Comparison of ENCODE assay signal across 8 mouse cellular contexts in genomic region chr11:117238169-117238568, GRCm38 (mm10). TPM values are rescaled to one million over a fixed set of nuclear protein-coding genes. Genes with fewer than 3 reads are reported as not detected.
DNase-seq lines count a peak whose midpoint lies in the region; ATAC-seq and TF ChIP-seq lines count a peak whose summit lies in the region.

No protein-coding gene starts in this region.

- H3K9me3 ChIP-seq in embryonic facial prominence, embryonic 13.5 days: no peaks in the 10 kb centered on the region
- no peaks in the 10 kb centered on the region for H3K9me3 ChIP-seq in kidney, embryonic 15.5 days (replicated peaks)
- H3K9me3 ChIP-seq in limb, embryonic 14.5 days (ENCODE audit: control insufficient read depth, low read length): no peaks in the 10 kb centered on the region
- no peaks in the 10 kb centered on the region for H3K9me3 ChIP-seq in stomach, embryonic 14.5 days (ENCODE audit: control insufficient read depth, low read depth, low read length)

- no peak overlapping the region for H3K4me3 ChIP-seq in embryonic facial prominence, embryonic 13.5 days
- no peak overlapping the region for H3K4me3 ChIP-seq in kidney, embryonic 15.5 days (replicated peaks)
- H3K4me3 ChIP-seq in limb, embryonic 14.5 days (replicated peaks; ENCODE audit: low read length): no peak overlapping the region
- no peak overlapping the region for H3K4me3 ChIP-seq in stomach, embryonic 14.5 days (ENCODE audit: low read depth, low read length)

- no peak overlapping the region for H3K27ac ChIP-seq in embryonic facial prominence, embryonic 13.5 days
- no peak overlapping the region for H3K27ac ChIP-seq in kidney, embryonic 15.5 days
- H3K27ac ChIP-seq in limb, embryonic 14.5 days (replicated peaks; ENCODE audit: low read depth, low read length): no peak overlapping the region
- H3K27ac ChIP-seq in stomach, embryonic 14.5 days (ENCODE audit: low read length): no peak overlapping the region

- H3K27me3 ChIP-seq in embryonic facial prominence, embryonic 13.5 days: no peaks in the 10 kb centered on the region
- H3K27me3 ChIP-seq in kidney, embryonic 15.5 days: 0 out of 2 replicates have a peak, but pooled peaks cover 5% of the 10 kb centered on the region
- no peaks in the 10 kb centered on the region; the same call in 1 of the 2 replicates for H3K27me3 ChIP-seq in limb, embryonic 14.5 days (ENCODE audit: control insufficient read depth, insufficient read depth, low read length)
- no peaks in the 10 kb centered on the region for H3K27me3 ChIP-seq in stomach, embryonic 14.5 days (ENCODE audit: control insufficient read depth, insufficient read depth, low read length)

- no peak for TF ChIP-seq POLR2A in limb, embryonic 14.5 days (IDR thresholded peaks at IDR 0.05; ENCODE audit: borderline replicate concordance, extremely low read depth, insufficient read depth, insufficient read length)

- WGBS in embryonic facial prominence, embryonic 13.5 days: under 1% methylated on average over 4 of the region's 4 CpGs
- WGBS in kidney, embryonic 15.5 days: 0% methylated on average over 4 of the region's 4 CpGs
- WGBS in limb, embryonic 14.5 days: 0% methylated on average over 4 of the region's 4 CpGs
- WGBS in stomach, embryonic 14.5 days: 5% methylated on average over 4 of the region's 4 CpGs

- peak; percentile 79 for DNase-seq in A20 (ENCODE audit: low read depth, low spot score)
- peak; percentile 78 to 91 for DNase-seq in adrenal gland, postnatal 4 days (ENCODE audit: low spot score in 2 of 2)
- peak; percentile 75 to 91 for DNase-seq in heart, adult 9 months (ENCODE audit: low spot score in 2 of 2)
- peak; percentile 90 for DNase-seq in limb, embryonic 14.5 days (ENCODE audit: low spot score)
- DNase-seq in natural killer cell, adult 2 months (ENCODE audit: low spot score in 2 of 2): peak; percentile 84 to 90

- no peak overlapping the region for H3K9ac ChIP-seq in embryonic facial prominence, embryonic 13.5 days
- no peak overlapping the region for H3K9ac ChIP-seq in kidney, embryonic 15.5 days
- no peak overlapping the region for H3K9ac ChIP-seq in limb, embryonic 14.5 days (ENCODE audit: low read depth, low read length, severe bottlenecking)
- no peak overlapping the region for H3K9ac ChIP-seq in stomach, embryonic 14.5 days (replicated peaks; ENCODE audit: low read depth, low read length)

- peaks cover 66% of the 10 kb centered on the region for H3K4me1 ChIP-seq in embryonic facial prominence, embryonic 13.5 days
- peaks cover 49% of the 10 kb centered on the region for H3K4me1 ChIP-seq in kidney, embryonic 15.5 days
- peaks cover 33% of the 10 kb centered on the region for H3K4me1 ChIP-seq in limb, embryonic 14.5 days (ENCODE audit: control insufficient read depth, insufficient read depth, low read length)
- peaks cover 24% of the 10 kb centered on the region for H3K4me1 ChIP-seq in stomach, embryonic 14.5 days (ENCODE audit: control insufficient read depth, insufficient read depth, low read length)

- H3K36me3 ChIP-seq in embryonic facial prominence, embryonic 13.5 days: no peaks in the 10 kb centered on the region
- H3K36me3 ChIP-seq in kidney, embryonic 15.5 days: no peaks in the 10 kb centered on the region
- H3K36me3 ChIP-seq in limb, embryonic 14.5 days (ENCODE audit: control insufficient read depth, insufficient read depth, low read length): peaks cover 7% of the 10 kb centered on the region
- H3K36me3 ChIP-seq in stomach, embryonic 14.5 days (ENCODE audit: control insufficient read depth, insufficient read depth, low read length): no peaks in the 10 kb centered on the region; the same call in 1 of the 2 replicates

- peak; percentile 54; the same call in 1 of the 2 replicates for ATAC-seq in embryonic facial prominence, embryonic 13.5 days (ENCODE audit: insufficient number of reproducible peaks, insufficient read depth, low FRiP score, low TSS enrichment, low read depth)
- peak; percentile 40; the same call in 1 of the 2 replicates for ATAC-seq in kidney, embryonic 15.5 days (replicated peaks; ENCODE audit: low FRiP score)
- peak; percentile 59; the same call in 1 of the 2 replicates for ATAC-seq in limb, embryonic 14.5 days (ENCODE audit: low FRiP score, low read depth)
- peak; percentile 34 for ATAC-seq in stomach, embryonic 14.5 days (ENCODE audit: insufficient number of reproducible peaks, insufficient read depth, low FRiP score, low read depth)

- 0 out of 2 replicates have a peak overlapping the region, but pooled peaks have one; percentile 31 for H3K4me2 ChIP-seq in embryonic facial prominence, embryonic 13.5 days
- H3K4me2 ChIP-seq in kidney, embryonic 15.5 days: no peak overlapping the region
- H3K4me2 ChIP-seq in limb, embryonic 14.5 days (replicated peaks; ENCODE audit: low read depth, low read length, severe bottlenecking): no peak overlapping the region
- no peak overlapping the region for H3K4me2 ChIP-seq in stomach, embryonic 14.5 days (replicated peaks; ENCODE audit: low read depth, low read length)

RNA-seq across cellular contexts. Expression of gene Sept9, which starts 38.7 kb away (rescaled TPM):
- 100 to 1,000 TPM; 158 to 171 TPM for total RNA-seq in adrenal gland, postnatal 4 days (2021)
- polyA plus RNA-seq in embryonic facial prominence, embryonic 13.5 days (2015; fragmentation: Nextera tagmentation; extraction: Ambion mirVana): 186 and 202 TPM in 2 replicates
- polyA plus RNA-seq in kidney, embryonic 15.5 days (2015; fragmentation: Nextera tagmentation; extraction: Ambion mirVana): 120 and 126 TPM in 2 replicates
- polyA plus RNA-seq in limb, embryonic 14.5 days (2012; rRNA removed): 76.5 and 78.7 TPM in 2 replicates
- 125 and 136 TPM in 2 replicates for polyA plus RNA-seq in limb, embryonic 14.5 days (2014; fragmentation: Nextera tagmentation; extraction: Ambion mirVana)
- polyA plus RNA-seq in stomach, embryonic 14.5 days (2014; fragmentation: Nextera tagmentation; extraction: Ambion mirVana): 106 and 109 TPM in 2 replicates
